Comparison of ENCODE assay signal across 12 mouse cellular contexts in the genomic region with DNA sequence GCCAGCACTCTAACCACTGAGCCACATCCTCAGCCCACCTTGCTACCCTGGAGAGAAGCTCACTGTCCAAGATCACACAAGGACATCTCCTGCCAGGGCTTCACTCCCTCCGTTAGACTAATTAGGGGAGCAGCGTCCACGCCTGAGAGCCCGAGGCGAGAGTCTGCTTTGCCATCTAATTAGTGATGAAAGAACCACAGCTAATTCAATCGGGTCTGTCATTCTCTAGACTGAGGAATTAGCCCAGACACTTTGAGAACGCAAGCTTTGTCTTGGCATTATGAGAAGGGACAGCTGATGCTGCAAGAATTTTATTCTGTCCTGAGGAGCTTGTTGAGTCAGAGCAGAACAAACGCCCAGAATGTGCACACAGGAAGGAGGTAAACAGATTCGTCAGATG.
DNase-seq lines count a peak whose midpoint lies in the region; ATAC-seq and TF ChIP-seq lines count a peak whose summit lies in the region.
"Had no signal": no experiment of that assay in that cellular context is flagged by ENCODE, and none has a peak within 500 bp of the region (broad histone marks: within the 10 kb centered on the region; RNA-seq: fewer than 3 reads in every experiment).

No protein-coding gene starts in this region.

- H3K4me3 ChIP-seq in forebrain, embryonic 10.5 days, result no peak overlapping the region
- H3K4me3 ChIP-seq in forebrain, postnatal 0 days (ENCODE audit: low read depth, low read length), result no peak overlapping the region
- no peak overlapping the region for H3K4me3 ChIP-seq in midbrain, embryonic 15.5 days
- H3K4me3 ChIP-seq: liver, embryonic 15.5 days; neural tube, embryonic 15.5 days had no signal

- no peak overlapping the region for H3K4me2 ChIP-seq in forebrain, postnatal 0 days (ENCODE audit: low read depth)
- H3K4me2 ChIP-seq in midbrain, embryonic 15.5 days, result no peak overlapping the region
- H3K4me2 ChIP-seq: liver, embryonic 15.5 days; neural tube, embryonic 15.5 days had no signal

- peaks cover 18% of the 10 kb centered on the region for H3K4me1 ChIP-seq in forebrain, embryonic 10.5 days
- H3K4me1 ChIP-seq in forebrain, postnatal 0 days (ENCODE audit: insufficient read depth), result peaks cover 5% of the 10 kb centered on the region
- H3K4me1 ChIP-seq in midbrain, embryonic 15.5 days, result peaks cover 17% of the 10 kb centered on the region
- H3K4me1 ChIP-seq: liver, embryonic 15.5 days had no signal

- no peak for TF ChIP-seq CTCF in forebrain, postnatal 0 days (IDR thresholded peaks at IDR 0.05; ENCODE audit: low read depth)

- DNase-seq in forebrain, embryonic 10.5 days (ENCODE audit: extremely low spot score, low spot score), result peak; percentile 52
- no peak for DNase-seq in forebrain, postnatal 0 days
- DNase-seq in cerebellum, adult 9-11 months, result peak; percentile 12
- peak; percentile 12 for DNase-seq in forelimb bud, embryonic 11.5 days (ENCODE audit: low read depth, low spot score)
- DNase-seq in testis, postnatal 10 days (ENCODE audit: low spot score), result no peak
- DNase-seq in kidney, adult 8-10 months, result no peak
- DNase-seq in MN1 (ENCODE audit: low spot score), result no peak
- DNase-seq: adrenal gland, adult 8-10 months; heart, adult 18-20 months had no signal

- H3K9me3 ChIP-seq in forebrain, embryonic 10.5 days, result no peaks in the 10 kb centered on the region
- H3K9me3 ChIP-seq in forebrain, postnatal 0 days (ENCODE audit: low read length), result no peaks in the 10 kb centered on the region
- H3K9me3 ChIP-seq in midbrain, embryonic 15.5 days, result no peaks in the 10 kb centered on the region
- H3K9me3 ChIP-seq: liver, embryonic 15.5 days; neural tube, embryonic 15.5 days had no signal

- ATAC-seq in forebrain, postnatal 0 days, result no peak
- 0 out of 2 replicates have a peak, but pooled peaks have one; percentile 45 for ATAC-seq in midbrain, embryonic 15.5 days (replicated peaks)

- no peaks in the 10 kb centered on the region for H3K36me3 ChIP-seq in forebrain, embryonic 10.5 days (replicated peaks)
- H3K36me3 ChIP-seq in forebrain, postnatal 0 days (ENCODE audit: insufficient read depth), result no peaks in the 10 kb centered on the region
- no peaks in the 10 kb centered on the region for H3K36me3 ChIP-seq in midbrain, embryonic 15.5 days (replicated peaks)
- H3K36me3 ChIP-seq: liver, embryonic 15.5 days; neural tube, embryonic 15.5 days had no signal

- WGBS in forebrain, embryonic 10.5 days, result 13% methylated on average over 9 of the region's 9 CpGs
- WGBS in forebrain, postnatal 0 days, result 10% methylated on average over 9 of the region's 9 CpGs
- WGBS in midbrain, embryonic 15.5 days, result 20% methylated on average over 9 of the region's 9 CpGs

- no peaks in the 10 kb centered on the region for H3K27me3 ChIP-seq in forebrain, embryonic 10.5 days (ENCODE audit: poor library complexity, severe bottlenecking)
- H3K27me3 ChIP-seq in forebrain, postnatal 0 days (ENCODE audit: insufficient read depth, low read length), result no peaks in the 10 kb centered on the region
- H3K27me3 ChIP-seq in midbrain, embryonic 15.5 days (replicated peaks), result no peaks in the 10 kb centered on the region
- H3K27me3 ChIP-seq: liver, embryonic 15.5 days; neural tube, embryonic 15.5 days had no signal

- H3K9ac ChIP-seq in forebrain, postnatal 0 days, result no peak overlapping the region
- no peak overlapping the region for H3K9ac ChIP-seq in midbrain, embryonic 15.5 days
- H3K9ac ChIP-seq: liver, embryonic 15.5 days; neural tube, embryonic 15.5 days had no signal

- H3K27ac ChIP-seq in forebrain, embryonic 10.5 days, result no peak overlapping the region
- no peak overlapping the region for H3K27ac ChIP-seq in forebrain, postnatal 0 days (ENCODE audit: low read depth, low read length)
- no peak overlapping the region for H3K27ac ChIP-seq in midbrain, embryonic 15.5 days
- H3K27ac ChIP-seq: liver, embryonic 15.5 days; neural tube, embryonic 15.5 days had no signal

Comparison
In these comparisons a context has a peak if more than half of its experiments do, and no peak if none do; other contexts are left out.
1. DNase-seq: peak in forebrain, embryonic 10.5 days (single experiment), cerebellum, adult 9-11 months (single experiment) and forelimb bud, embryonic 11.5 days (single experiment); none in forebrain, postnatal 0 days (single experiment), testis, postnatal 10 days (single experiment), kidney, adult 8-10 months (0 of 2) and MN1 (single experiment).